Mouse (Mus musculus): Measurements from ENCODE around the gene Ccdc3.

DNA sequence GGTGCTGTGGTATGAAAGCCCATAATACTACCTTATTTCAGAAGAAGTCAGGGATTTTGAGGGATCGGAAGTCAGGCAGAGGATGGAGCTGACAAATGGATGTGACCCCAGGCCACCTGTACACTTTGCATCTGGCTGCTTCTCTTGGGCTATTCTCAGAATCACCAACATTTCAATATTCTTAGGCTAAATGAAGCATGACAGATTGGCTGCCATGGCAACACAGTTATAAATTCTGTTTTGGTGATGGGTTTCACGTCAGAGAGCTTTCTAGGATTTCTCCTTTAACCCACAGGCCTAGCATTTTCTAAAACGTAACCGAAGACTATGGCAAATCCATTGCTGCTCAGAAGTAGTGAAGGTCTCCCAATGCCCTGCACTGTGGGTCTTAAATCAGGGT lies 59.9 kb downstream of the Ccdc3 start:
- no peak for TF ChIP-seq CTCF (IDR thresholded peaks at IDR 0.05; ENCODE audit: control insufficient read depth, insufficient read depth, insufficient replicate concordance, low read depth, low read length)
- TF ChIP-seq POLR2A (IDR thresholded peaks at IDR 0.05; ENCODE audit: control insufficient read depth, low read depth, low read length): no peak

All from testis, adult 2 months (tissue).